29 mouse cellular contexts compared by ENCODE assay signal in the genomic region with DNA sequence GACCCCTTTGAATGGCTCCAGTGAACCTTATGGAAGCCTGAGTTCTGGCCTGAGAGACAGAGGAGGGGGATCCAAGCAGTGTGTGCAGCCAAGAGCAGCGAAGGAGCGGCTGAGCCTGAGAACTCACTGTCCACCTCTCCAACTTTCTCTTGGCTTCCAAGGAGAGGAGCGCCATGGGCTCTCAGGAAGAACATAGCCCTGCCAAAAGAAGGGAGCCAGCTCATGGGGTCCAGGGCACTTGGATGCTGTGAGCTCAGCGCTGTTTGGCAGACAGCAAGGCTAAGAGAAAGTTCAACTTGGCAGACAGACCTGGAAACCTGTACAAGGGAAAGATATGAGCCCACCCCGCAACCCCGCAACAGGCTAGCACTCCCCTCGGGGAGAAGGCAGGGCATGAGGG. TPM values are rescaled to one million over a fixed set of nuclear protein-coding genes. Genes with fewer than 3 reads are reported as not detected.
"Had no signal": no experiment of that assay in that cellular context is flagged by ENCODE, and none has a peak within 500 bp of the region (broad histone marks: within the 10 kb centered on the region; RNA-seq: fewer than 3 reads in every experiment).

No protein-coding gene starts in this region.

- H3K36me3 ChIP-seq: heart, embryonic 13.5 days; heart, embryonic 15.5 days; hindbrain, embryonic 15.5 days; kidney, embryonic 15.5 days; limb, embryonic 13.5 days; limb, embryonic 15.5 days; liver, embryonic 12.5 days had no signal

- H3K4me3 ChIP-seq: heart, adult 2 months; heart, embryonic 13.5 days; heart, embryonic 15.5 days; hindbrain, embryonic 15.5 days; kidney, embryonic 15.5 days; limb, embryonic 13.5 days; limb, embryonic 15.5 days; liver, embryonic 12.5 days had no signal

- H3K4me2 ChIP-seq: heart, embryonic 11.5 days; heart, embryonic 13.5 days; heart, embryonic 15.5 days; hindbrain, embryonic 15.5 days; kidney, embryonic 15.5 days; limb, embryonic 13.5 days; limb, embryonic 15.5 days; liver, embryonic 12.5 days had no signal

- H3K27me3 ChIP-seq: heart, embryonic 15.5 days; hindbrain, embryonic 15.5 days; limb, embryonic 13.5 days; limb, embryonic 15.5 days; liver, embryonic 12.5 days had no signal

- H3K9me3 ChIP-seq: heart, embryonic 13.5 days; heart, embryonic 15.5 days; hindbrain, embryonic 15.5 days; kidney, embryonic 15.5 days; limb, embryonic 13.5 days; limb, embryonic 15.5 days; liver, embryonic 12.5 days had no signal

- H3K27ac ChIP-seq: heart, adult 2 months; heart, embryonic 13.5 days; heart, embryonic 15.5 days; hindbrain, embryonic 15.5 days; kidney, embryonic 15.5 days; kidney, postnatal 0 days; limb, embryonic 13.5 days; limb, embryonic 15.5 days; liver, embryonic 12.5 days; liver, embryonic 14.5 days had no signal

- ATAC-seq: intestine, embryonic 16.5 days; liver, embryonic 12.5 days had no signal

- H3K9ac ChIP-seq: heart, embryonic 13.5 days; heart, embryonic 15.5 days; hindbrain, embryonic 15.5 days; kidney, embryonic 15.5 days; limb, embryonic 13.5 days; limb, embryonic 15.5 days; liver, embryonic 12.5 days; liver, embryonic 14.5 days had no signal

- H3K4me1 ChIP-seq: liver, embryonic 12.5 days had no signal

- DNase-seq: gastrocnemius, postnatal 14 days; gastrocnemius, postnatal 36 days; heart, adult 11 months; heart, adult 2 months; heart, postnatal 14 days; heart, postnatal 36 days; kidney, adult 11 months; kidney, adult 2 months; kidney, adult 9 months; kidney, postnatal 14 days; kidney, postnatal 36 days; layer of hippocampus, adult 9-11 months; layer of hippocampus, postnatal 36 days; left cerebral cortex, postnatal 4 days had no signal

RNA-seq across cellular contexts. Expression of a gene that starts 13.3 kb away (rescaled TPM):
- total RNA-seq: hematopoietic stem cell, adult 5-6 weeks; layer of hippocampus, adult 18-20 months; left cerebral cortex, adult 18-20 months; left cerebral cortex, postnatal 4 days had no signal
- polyA plus RNA-seq: limb, embryonic 11.5 days had no signal
